Mouse (Mus musculus): ENCODE measurements around the gene Cxcl2. TPM values are rescaled to one million over a fixed set of nuclear protein-coding genes. Genes with fewer than 3 reads are reported as not detected.

Gene Cxcl2
- polyA plus RNA-seq, 1 experiment from 2014 or later = not detected

DNA sequence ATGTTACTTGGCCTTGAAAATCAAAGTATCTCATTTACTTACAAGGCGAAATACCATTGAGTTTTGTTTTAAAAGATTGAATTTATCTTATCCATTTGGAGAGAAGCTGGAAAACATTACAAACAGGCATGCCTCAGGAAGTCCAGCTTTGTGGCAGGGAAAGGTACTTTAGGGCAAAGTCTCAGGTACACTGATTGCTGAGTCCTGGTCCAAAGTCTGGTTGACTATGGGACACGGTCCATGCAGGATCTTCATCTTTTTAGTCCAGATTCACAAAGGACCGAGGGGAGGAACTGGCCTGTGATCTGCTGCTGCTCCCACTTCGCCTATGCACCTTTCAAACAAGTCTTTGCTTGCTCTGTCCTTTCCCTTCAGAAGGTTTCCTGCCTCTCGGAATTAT lies 4.4 kb upstream of the Cxcl2 start:
- Histone ChIP-seq H3K4me1 (peaks cover 17% of the 10 kb centered on the region), H3K27me3 (peaks cover 12% of the 10 kb centered on the region), H3K4me2 (no peak overlapping the region), H3K9ac (no peak overlapping the region), H3K36me3 (no peaks in the 10 kb centered on the region), H3K9me3 (no peaks in the 10 kb centered on the region), H3K4me3 (no peak overlapping the region), H3K27ac (no peak overlapping the region)
- WGBS = 79% methylated on average over 5 of the region's 5 CpGs
- no peak for ATAC-seq (ENCODE audit: insufficient number of reproducible peaks, insufficient read depth, low FRiP score, low TSS enrichment, low read depth)

DNA sequence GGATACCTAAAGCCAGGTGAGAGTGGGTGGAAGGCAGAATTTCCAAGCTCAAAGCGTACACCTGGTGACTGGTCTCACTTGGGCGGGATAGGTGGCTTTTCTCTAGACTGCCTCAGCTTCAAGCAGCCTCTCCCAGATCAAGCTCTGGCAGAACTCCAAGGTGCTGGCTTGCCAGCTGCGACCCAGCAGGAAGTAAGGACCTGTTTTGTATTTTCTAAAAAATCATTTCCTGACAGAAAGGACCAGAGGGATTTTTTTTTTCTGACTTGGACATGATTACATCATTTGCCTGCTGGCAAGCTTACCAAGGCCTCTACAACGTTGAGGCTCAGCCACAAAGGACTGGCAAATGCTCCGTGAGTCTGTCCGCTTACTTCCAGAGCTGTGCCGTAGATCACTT lies 3.5 kb upstream of the Cxcl2 start:
- 33% methylated on average over 7 of the region's 7 CpGs for WGBS
- no peak for ATAC-seq (ENCODE audit: insufficient number of reproducible peaks, insufficient read depth, low FRiP score, low TSS enrichment, low read depth)
- H3K4me2 ChIP-seq = no peak overlapping the region

DNA sequence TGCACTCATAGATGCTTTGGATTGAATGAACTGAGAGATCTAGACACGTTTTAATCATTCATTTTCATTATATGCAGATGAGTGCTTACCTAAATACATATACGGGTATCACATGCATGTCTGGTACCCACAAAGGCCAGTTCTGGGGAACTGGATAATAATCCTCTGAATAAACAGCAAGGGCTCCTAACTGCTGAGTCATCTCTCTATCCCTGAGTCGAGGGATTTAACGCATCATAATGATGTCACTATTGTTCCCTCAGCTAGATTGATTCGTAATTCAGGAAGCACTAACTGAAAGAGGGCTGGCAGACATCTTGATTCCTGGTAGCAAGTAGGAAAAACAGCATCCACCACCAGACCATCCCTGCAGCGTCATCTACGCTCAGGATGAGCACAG lies 3.0 kb upstream of the Cxcl2 start:
- no peak overlapping the region for H3K4me3 ChIP-seq
- no peak overlapping the region for H3K27ac ChIP-seq
- H3K9me3 ChIP-seq = no peaks in the 10 kb centered on the region
- H3K9ac ChIP-seq = no peak overlapping the region
- H3K27me3 ChIP-seq = peaks cover 20% of the 10 kb centered on the region
- WGBS = 68% methylated on average over 7 of the region's 7 CpGs
- no peak for ATAC-seq (ENCODE audit: insufficient number of reproducible peaks, insufficient read depth, low FRiP score, low TSS enrichment, low read depth)
- H3K36me3 ChIP-seq = no peaks in the 10 kb centered on the region
- peaks cover 17% of the 10 kb centered on the region for H3K4me1 ChIP-seq
- no peak overlapping the region for H3K4me2 ChIP-seq

More for the DNA sequence above, 3.5 kb upstream of the Cxcl2 start:
- Histone ChIP-seq H3K4me3 (no peak overlapping the region), H3K27me3 (peaks cover 20% of the 10 kb centered on the region), H3K9me3 (no peaks in the 10 kb centered on the region), H3K4me1 (peaks cover 17% of the 10 kb centered on the region), H3K27ac (no peak overlapping the region), H3K9ac (no peak overlapping the region), H3K36me3 (no peaks in the 10 kb centered on the region)

DNA sequence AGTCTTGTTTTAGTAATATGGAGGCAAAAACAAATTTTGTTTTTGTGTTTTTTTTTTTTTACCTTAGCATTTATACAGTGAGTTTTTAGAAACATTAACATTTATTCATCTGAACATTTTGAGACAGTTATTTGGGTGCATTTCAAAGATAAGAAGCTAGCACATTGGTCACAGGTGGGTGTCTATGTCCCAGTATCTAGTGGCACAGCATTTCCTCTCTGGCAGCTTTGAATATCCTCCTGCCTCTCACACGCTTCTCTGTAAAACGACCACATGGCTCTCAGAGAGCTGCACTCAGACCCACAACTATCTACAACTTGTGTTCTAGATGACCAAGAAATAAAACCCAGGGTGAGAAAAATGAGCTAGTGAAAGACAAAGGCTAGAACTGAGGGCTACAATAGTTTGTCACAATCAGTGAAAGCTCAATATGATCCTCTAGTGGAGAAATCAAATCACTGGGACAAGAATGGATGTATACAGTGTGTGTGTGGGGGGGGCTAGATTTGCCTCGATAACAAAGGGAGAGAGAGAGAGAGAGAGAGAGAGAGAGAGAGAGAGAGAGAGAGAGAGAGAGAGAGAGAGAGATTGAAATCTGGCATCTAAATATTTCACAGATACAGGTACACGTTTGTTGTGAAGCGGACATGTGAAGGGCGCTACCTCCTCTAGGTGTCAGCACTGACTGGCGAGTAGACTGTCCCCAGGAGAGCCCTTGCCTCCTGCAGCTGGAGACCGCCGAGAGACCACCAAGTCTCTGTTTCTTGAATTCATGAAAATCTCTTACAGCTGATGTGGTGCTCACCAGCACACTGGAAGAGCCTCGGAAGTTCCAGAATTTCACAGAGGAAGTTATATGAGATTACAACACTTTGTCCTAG lies 1.1 kb upstream of the Cxcl2 start:
- H3K4me2 ChIP-seq = peak overlapping the region; percentile 75
- no peaks in the 10 kb centered on the region for H3K9me3 ChIP-seq
- no peaks in the 10 kb centered on the region for H3K36me3 ChIP-seq
- peaks cover 17% of the 10 kb centered on the region for H3K4me1 ChIP-seq
- no peak for ATAC-seq (ENCODE audit: insufficient number of reproducible peaks, insufficient read depth, low FRiP score, low TSS enrichment, low read depth)
- peak overlapping the region; percentile 36 for H3K4me3 ChIP-seq
- peaks cover 29% of the 10 kb centered on the region for H3K27me3 ChIP-seq
- WGBS = 5% methylated on average over 10 of the region's 10 CpGs
- H3K9ac ChIP-seq = no peak overlapping the region
- no peak overlapping the region for H3K27ac ChIP-seq

DNA sequence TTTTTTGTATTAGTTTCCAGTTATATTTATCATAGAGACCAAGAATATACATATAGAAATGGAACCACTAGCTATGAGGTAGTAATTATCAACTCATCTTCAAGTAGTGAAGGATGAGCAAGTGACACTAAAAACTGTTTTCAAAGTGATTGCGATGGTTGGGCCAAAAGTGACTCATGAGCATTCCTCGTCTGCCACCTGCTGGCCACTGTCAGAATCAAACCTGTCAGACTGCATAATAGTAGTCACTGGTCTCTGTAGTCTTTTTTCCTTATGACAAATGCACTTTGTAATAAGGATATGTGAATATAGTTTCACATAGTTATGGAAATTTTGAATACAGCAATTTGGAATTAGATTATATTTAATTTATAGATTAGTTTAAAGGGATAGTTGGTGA lies 5.3 kb downstream of the Cxcl2 start:
- peaks cover 20% of the 10 kb centered on the region for H3K27me3 ChIP-seq
- no peak overlapping the region for H3K4me3 ChIP-seq
- H3K9ac ChIP-seq = no peak overlapping the region
- H3K36me3 ChIP-seq = no peaks in the 10 kb centered on the region
- 0% methylated on average over 2 of the region's 2 CpGs for WGBS
- H3K4me1 ChIP-seq = no peaks in the 10 kb centered on the region
- H3K4me2 ChIP-seq = no peak overlapping the region
- ATAC-seq (ENCODE audit: insufficient number of reproducible peaks, insufficient read depth, low FRiP score, low TSS enrichment, low read depth) = no peak
- no peak overlapping the region for H3K27ac ChIP-seq
- no peaks in the 10 kb centered on the region for H3K9me3 ChIP-seq

DNA sequence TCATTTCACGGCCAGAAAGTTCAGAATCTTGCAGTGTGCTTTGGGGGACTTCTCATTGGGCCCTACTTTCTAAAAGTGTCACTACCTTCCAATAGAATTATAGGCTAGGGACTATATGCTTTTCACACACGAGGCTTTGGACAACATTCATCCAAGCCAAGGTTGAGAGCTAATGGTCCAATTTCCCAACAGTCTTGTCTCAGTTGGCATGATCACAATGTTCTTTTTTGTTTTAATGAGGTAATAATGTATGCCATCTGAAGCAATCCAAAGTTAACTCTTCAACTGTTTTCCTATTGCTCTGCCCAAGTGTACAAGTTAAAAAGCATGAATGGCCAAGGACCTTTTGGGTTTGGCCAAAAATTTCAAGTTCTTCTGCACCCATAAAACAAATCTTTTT lies 15.8 kb downstream of the Cxcl2 start:
- no peak overlapping the region for H3K4me2 ChIP-seq
- WGBS = 78% methylated on average over 2 of the region's 2 CpGs
- H3K9ac ChIP-seq = no peak overlapping the region
- H3K27ac ChIP-seq = no peak overlapping the region
- no peak for ATAC-seq (ENCODE audit: insufficient number of reproducible peaks, insufficient read depth, low FRiP score, low TSS enrichment, low read depth)
- H3K4me1 ChIP-seq = no peaks in the 10 kb centered on the region
- H3K27me3 ChIP-seq = no peaks in the 10 kb centered on the region
- no peaks in the 10 kb centered on the region for H3K9me3 ChIP-seq
- no peak overlapping the region for H3K4me3 ChIP-seq
- H3K36me3 ChIP-seq = no peaks in the 10 kb centered on the region

DNA sequence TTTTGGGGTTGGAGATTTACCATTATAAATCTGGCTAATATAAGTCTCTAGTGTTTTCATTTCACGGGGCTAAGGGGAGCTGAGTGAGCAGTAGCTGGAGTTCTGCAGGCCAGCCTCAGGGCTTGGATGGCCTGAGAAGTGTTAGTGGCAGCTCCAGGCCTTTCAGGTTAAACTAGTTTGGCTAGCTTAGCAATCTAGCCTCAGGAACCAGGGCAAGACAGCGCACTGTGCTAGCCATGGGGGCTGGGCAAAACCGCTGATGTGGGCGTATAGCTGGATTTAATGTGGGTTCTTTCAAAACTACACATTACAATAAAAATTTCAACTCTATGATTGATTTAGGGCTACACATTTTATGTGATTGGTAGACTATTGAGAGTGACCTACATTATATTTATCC lies 19.3 kb downstream of the Cxcl2 start:
- no peaks in the 10 kb centered on the region for H3K27me3 ChIP-seq
- H3K9me3 ChIP-seq = no peaks in the 10 kb centered on the region
- H3K4me3 ChIP-seq = no peak overlapping the region
- no peak overlapping the region for H3K4me2 ChIP-seq
- no peaks in the 10 kb centered on the region for H3K4me1 ChIP-seq
- 80% methylated on average over 4 of the region's 4 CpGs for WGBS
- no peaks in the 10 kb centered on the region for H3K36me3 ChIP-seq
- no peak overlapping the region for H3K27ac ChIP-seq
- no peak for ATAC-seq (ENCODE audit: insufficient number of reproducible peaks, insufficient read depth, low FRiP score, low TSS enrichment, low read depth)
- H3K9ac ChIP-seq = no peak overlapping the region

DNA sequence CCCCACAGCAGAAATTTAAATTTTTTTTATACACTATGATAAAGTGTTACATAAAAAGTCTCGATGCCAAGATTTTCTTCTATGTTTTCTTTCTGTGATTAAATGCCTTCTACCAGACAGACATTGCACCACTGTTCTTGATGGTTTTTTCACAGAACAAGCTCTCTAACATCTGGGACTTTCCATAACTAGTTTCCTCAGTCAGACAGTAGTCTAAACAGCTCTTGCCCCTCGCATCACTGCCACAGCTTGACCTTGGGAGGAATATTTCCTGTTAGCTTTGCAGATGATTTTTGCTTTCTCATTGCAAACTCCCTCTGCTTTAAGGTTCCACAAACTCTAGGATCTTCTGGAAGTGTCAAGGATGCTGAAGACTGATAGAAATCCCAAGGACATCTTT lies 26.9 kb downstream of the Cxcl2 start:
- peak overlapping the region; percentile 99 for H3K27ac ChIP-seq
- H3K4me1 ChIP-seq = peaks cover 6% of the 10 kb centered on the region
- H3K4me2 ChIP-seq = peak overlapping the region; percentile 61
- peak overlapping the region; percentile 69 for H3K4me3 ChIP-seq
- no peaks in the 10 kb centered on the region for H3K9me3 ChIP-seq
- no peaks in the 10 kb centered on the region for H3K27me3 ChIP-seq
- H3K9ac ChIP-seq = peak overlapping the region; percentile 94
- peaks cover 19% of the 10 kb centered on the region for H3K36me3 ChIP-seq
- no peak for ATAC-seq (ENCODE audit: insufficient number of reproducible peaks, insufficient read depth, low FRiP score, low TSS enrichment, low read depth)
- WGBS = 49% methylated on average over 2 of the region's 2 CpGs

DNA sequence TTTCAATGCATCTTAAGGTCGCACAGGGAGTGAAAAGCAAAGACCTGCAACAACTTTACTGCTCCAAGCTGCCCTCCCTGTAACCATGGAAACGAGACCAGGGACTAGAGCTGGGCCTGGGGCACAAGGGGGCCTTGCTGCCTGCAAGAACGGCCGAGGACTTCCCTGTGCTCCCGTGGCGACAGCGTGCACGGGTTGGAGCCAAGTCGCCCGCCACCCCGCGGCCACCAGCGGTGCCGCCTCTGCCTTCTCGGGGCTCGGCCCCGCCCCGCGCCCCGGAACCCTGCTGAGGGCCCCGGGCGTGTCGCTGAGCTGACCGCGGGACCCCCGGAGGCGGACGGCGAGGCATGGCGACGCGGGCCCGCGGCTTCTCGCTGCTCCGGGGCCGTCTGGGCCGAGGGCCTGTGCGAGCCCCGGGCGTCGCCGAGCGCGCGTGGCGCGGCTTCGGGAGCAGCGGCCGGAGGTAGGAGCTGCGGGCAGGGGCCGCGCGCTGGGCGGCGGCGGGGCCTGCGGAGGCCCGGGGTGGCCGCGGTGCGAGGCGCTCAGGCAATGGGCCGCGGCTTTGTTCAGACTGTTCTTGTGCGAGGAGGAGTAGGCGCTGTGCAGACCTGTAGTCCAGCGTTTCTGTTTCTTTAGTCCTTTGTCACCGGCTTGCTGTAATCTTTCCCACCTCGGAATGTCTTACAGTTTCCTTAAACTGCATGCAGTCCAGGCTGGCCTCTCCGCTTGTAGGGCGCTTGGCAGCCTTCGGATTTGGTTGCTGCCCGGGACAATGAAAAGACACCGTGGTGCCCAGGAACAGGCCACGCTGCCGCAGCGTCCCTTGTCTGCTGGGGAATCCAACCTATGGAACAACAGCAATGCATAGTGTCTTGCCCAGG lies 27.5 kb downstream of the Cxcl2 start, which contains the start of gene Mthfd2l:
Gene Mthfd2l, plus strand, starts transcription at position 147 of the 881 bp plus-strand sequence.
- Histone ChIP-seq H3K27ac (peak within 1 kb of the TSS; percentile 99), H3K27me3 (no peaks in the 10 kb centered on the region), H3K4me2 (peak within 1 kb of the TSS; percentile 61), H3K4me1 (peaks cover 6% of the 10 kb centered on the region), H3K9me3 (no peaks in the 10 kb centered on the region), H3K36me3 (peaks cover 19% of the 10 kb centered on the region), H3K4me3 (peak within 1 kb of the TSS; percentile 69), H3K9ac (peak within 1 kb of the TSS; percentile 94)
- under 1% methylated on average over 79 of the region's 79 CpGs for WGBS
- peak; percentile 98 for ATAC-seq (ENCODE audit: insufficient number of reproducible peaks, insufficient read depth, low FRiP score, low TSS enrichment, low read depth)

DNA sequence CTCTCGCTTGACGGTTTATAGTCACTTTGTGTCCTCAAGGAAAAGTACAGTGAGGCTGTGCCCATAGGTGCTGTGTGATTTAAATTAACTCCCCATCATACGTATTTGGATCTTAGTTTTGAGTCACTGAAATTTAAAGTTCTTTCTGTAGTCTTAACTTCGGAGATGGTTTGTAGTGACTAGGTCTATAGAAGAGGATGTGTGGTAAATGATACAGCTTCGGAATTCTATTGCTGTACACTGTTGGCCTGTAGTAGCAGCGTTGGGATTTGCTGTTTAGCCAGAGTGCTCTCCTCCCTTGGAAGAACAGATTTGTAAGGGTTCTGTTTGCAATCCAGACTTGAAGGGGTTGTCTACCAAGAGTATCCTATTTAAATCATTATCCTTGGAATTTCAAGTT lies 28.2 kb downstream of the Cxcl2 start:
- H3K4me1 ChIP-seq = peaks cover 6% of the 10 kb centered on the region
- WGBS = 7% methylated on average over 6 of the region's 6 CpGs
- peak overlapping the region; percentile 61 for H3K4me2 ChIP-seq
- H3K36me3 ChIP-seq = peaks cover 19% of the 10 kb centered on the region
- H3K9me3 ChIP-seq = no peaks in the 10 kb centered on the region
- H3K27ac ChIP-seq = peak overlapping the region; percentile 99
- H3K9ac ChIP-seq = peak overlapping the region; percentile 94
- ATAC-seq (ENCODE audit: insufficient number of reproducible peaks, insufficient read depth, low FRiP score, low TSS enrichment, low read depth) = no peak
- H3K4me3 ChIP-seq = peak overlapping the region; percentile 69
- H3K27me3 ChIP-seq = no peaks in the 10 kb centered on the region

DNA sequence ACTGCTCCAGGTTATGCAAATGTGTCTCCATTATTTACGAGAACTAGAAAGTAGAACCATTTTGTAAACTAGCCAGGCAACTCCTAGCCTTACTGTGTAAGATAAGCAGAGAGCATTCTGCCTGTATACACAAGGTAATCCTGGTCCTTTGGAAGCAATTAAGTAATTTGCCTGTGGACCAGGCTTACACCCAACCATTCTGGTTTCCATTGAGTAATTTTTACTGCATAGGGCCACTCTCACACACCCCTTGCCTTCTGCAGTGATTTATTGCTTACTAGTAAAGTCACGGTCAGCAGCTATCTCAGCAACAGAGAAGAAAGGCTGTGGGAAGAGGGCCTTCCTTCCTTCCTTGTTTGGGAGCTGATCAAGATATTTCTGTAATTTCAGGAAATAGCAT lies 33.0 kb downstream of the Cxcl2 start:
- WGBS = 72% methylated on average over 2 of the region's 2 CpGs
- Histone ChIP-seq H3K4me1 (peaks cover 6% of the 10 kb centered on the region), H3K27me3 (no peaks in the 10 kb centered on the region), H3K4me3 (no peak overlapping the region), H3K36me3 (peaks cover 19% of the 10 kb centered on the region), H3K27ac (no peak overlapping the region), H3K9me3 (no peaks in the 10 kb centered on the region), H3K4me2 (no peak overlapping the region), H3K9ac (no peak overlapping the region)
- no peak for ATAC-seq (ENCODE audit: insufficient number of reproducible peaks, insufficient read depth, low FRiP score, low TSS enrichment, low read depth)
